Mouse (Mus musculus) ES-Bruce4 (cell line): Measurements from ENCODE around the gene Ddit4.
A peak's percentile ranks its signal among the peaks of the same experiment; 100 is the strongest.

Experiments
- CTCF ChIP-seq: IDR thresholded peaks from one replicate; pipeline ENCODE4 v1.8.1; 2011; ENCODE audit warnings: low read depth, low read length
- EP300 ChIP-seq: IDR thresholded peaks from 2 replicates; pipeline ENCODE4 v1.6.1; 2011; ENCODE audit warnings: low read depth, low read length; ENCODE audit not compliant: insufficient read depth
- POLR2A ChIP-seq: IDR thresholded peaks from one replicate; pipeline ENCODE4 v1.8.1; 2011; ENCODE audit warnings: low read length; ENCODE audit not compliant: insufficient read depth

GRCm38 (mm10) chr10:59974191-59974664 is 22.6 kb upstream of the Ddit4 start:
- peak; percentile 91 for TF ChIP-seq EP300
- no peak for TF ChIP-seq POLR2A
- TF ChIP-seq CTCF: no peak
